ENCODE assay signal across 8 mouse cellular contexts in the genomic region with DNA sequence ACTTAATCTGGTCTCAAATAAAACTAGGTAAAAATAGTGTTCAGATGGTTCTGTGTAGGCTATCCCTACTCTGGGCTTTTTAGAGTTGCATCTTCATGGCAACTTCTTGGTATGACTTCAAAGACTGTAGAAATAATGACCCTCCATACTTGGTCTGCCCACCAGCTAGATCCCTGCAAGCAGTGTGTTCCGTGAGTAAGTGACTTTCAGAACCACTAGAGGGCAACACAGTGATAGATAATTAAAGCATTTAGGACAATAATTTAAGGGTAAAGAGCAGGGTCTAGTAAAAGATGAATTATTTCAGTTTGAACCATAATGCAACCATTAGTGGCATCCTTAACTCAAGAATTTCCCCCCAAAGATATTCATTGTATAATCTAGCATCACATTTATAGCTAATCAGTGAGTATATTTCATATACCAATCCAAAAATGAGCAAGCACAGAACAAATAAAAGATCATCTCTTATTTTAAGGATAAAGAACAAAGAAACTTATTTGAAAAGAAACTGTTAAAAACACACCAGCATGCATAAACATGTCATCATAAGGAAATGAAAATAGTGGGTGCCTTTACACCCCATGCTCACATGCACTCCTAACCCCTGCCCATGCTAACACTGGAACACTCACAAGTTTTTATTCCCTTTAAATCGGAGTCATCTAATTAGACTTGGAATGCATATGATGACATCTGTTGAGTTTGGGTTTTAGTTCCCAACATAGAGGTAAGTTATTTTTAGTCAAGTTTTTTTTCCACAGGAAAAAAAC. TPM values are rescaled to one million over a fixed set of nuclear protein-coding genes. Genes with fewer than 3 reads are reported as not detected.
DNase-seq lines count a peak whose midpoint lies in the region; TF ChIP-seq lines count a peak whose summit lies in the region.

No protein-coding gene starts in this region.

- H3K4me3 ChIP-seq in left cerebral cortex, adult 2 months: no peak overlapping the region

- TF ChIP-seq CTCF in left cerebral cortex, adult 2 months (IDR thresholded peaks at IDR 0.05): peak; percentile 73

- intact Hi-C loops in left cerebral cortex, adult 2 months (cut with DNase I): loop anchor here (2.0 to 5.0 kb wide), 3 partner anchors 129 to 387 kb away; a partner anchor contains a TSS
- intact Hi-C loops in left cerebral cortex, postnatal 25 days (cut with DNase I): loop anchor here (5.0 kb wide), 2 partner anchors 129 to 304 kb away; a partner anchor contains a TSS

- no peak overlapping the region; the same call in 1 of the 2 replicates for H3K27ac ChIP-seq in left cerebral cortex, adult 2 months

- peak; percentile 50 to 69 for DNase-seq in cerebellum, postnatal 10 days
- DNase-seq in cerebellum, postnatal 4 days (ENCODE audit: low spot score in 2 of 2): no peak
- no peak for DNase-seq in left cerebral cortex, adult 2 months (ENCODE audit: extremely low spot score in 1 of 2, low spot score in 2 of 2)
- DNase-seq in left cerebral cortex, postnatal 25 days (ENCODE audit: low spot score in 2 of 2): no peak
- peak; percentile 57 for DNase-seq in brain, adult 2 months (ENCODE audit: low read depth, low spot score)
- DNase-seq in lung, postnatal 36 days: peak; percentile 74
- DNase-seq in ovary, postnatal 10 days (ENCODE audit: low spot score): no peak
- no peak for DNase-seq in right cerebral cortex, postnatal 25 days

RNA-seq across cellular contexts. Expression of a gene that starts 21.0 kb away (rescaled TPM):
- 10 to 100 TPM; 33.7 to 36.1 TPM for total RNA-seq in left cerebral cortex, adult 2 months (2021)
- 10 to 100 TPM; 34.4 to 39.0 TPM for total RNA-seq in left cerebral cortex, postnatal 25 days (2021)

Comparison
In these comparisons a context has a peak if more than half of its experiments do, and no peak if none do; other contexts are left out.
1. DNase-seq: peak in cerebellum, postnatal 10 days (2 of 2), brain, adult 2 months (single experiment) and lung, postnatal 36 days (single experiment); none in cerebellum, postnatal 4 days (0 of 2), left cerebral cortex, adult 2 months (0 of 2), left cerebral cortex, postnatal 25 days (0 of 2), ovary, postnatal 10 days (single experiment) and right cerebral cortex, postnatal 25 days (single experiment).